Mouse (Mus musculus) splenic B cell, adult 2 months (primary cell): Measurements from ENCODE around the gene Wdr4.
"Not testable (repeated sequence)": the region's sequence is repeated elsewhere in the genome, so short reads cannot be mapped to it uniquely, and the experiment has no call there.

Experiments
- DNase-seq: peaks from one replicate; pipeline ENCODE4 v3.0.0-alpha.2; 2011; ENCODE audit warnings: low read depth, low spot score
- H3K27me3 ChIP-seq: 2 replicates; pipeline ENCODE4 v1.6.1; 2012; ENCODE audit warnings: mild to moderate bottlenecking, low read length, moderate library complexity, mixed read lengths; ENCODE audit not compliant: control insufficient read depth, poor library complexity, insufficient read depth, severe bottlenecking
- H3K36me3 ChIP-seq: 2 replicates; pipeline ENCODE4 v1.6.1; 2012; ENCODE audit warnings: mild to moderate bottlenecking, low read length, moderate library complexity, mixed read lengths; ENCODE audit not compliant: control insufficient read depth, poor library complexity, insufficient read depth, severe bottlenecking

Gene Wdr4

DNA sequence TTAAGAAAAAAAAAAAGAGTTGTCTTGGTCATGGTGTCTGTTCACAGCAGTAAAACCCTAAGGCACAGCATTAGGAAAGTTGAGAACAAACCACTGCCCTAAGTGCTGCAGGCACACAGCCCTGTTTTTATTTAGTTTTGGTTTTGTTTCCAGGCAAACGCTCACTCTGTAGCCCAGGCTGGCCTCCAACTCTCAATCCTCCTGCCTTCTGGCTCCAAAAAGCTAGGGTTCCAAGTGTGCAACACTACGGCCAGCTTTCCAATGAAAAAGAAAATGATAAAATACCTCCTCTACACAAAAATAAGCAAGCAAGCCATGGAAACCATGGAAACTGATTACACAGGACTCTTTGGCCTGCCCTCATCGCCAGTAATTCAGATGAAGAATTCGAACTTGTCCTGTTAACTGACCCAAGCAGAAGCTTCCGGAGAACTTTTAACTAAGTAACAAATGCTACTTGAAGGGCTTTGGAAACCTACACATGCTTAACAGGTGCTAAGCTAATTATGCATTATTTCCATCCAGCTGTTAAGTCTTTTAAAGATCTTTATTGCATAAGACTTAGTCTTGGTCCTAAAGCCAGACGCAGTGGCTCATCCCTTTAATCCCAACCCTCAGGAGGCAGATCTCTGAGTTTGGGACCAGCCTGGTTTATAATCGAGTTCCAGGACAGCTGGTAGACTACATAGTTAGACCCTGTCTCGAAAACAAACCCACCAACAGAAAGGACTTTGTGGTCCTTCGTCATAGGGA lies 26.8 kb upstream of the Wdr4 start:
- no peak for DNase-seq
- Histone ChIP-seq H3K36me3 (no peaks in the 10 kb centered on the region), H3K27me3 (no peaks in the 10 kb centered on the region)

DNA sequence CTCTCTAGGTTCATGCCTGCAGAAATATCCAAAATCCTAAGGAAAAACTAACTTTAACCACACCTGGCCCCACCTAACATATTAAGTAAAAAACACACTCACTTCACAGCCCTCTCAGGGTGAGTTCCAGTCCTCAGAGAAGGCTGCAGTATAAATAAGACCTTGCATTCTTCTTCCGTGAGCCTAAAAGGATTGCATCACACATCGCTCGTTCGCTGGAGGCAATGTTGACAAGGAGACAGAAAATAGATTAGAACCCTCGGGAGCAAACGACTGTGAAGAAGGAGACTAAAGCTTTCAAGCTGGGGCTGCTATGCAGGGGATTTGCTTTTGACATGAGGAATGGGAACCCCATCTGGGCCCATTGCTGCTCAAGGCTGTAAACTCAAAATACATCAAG lies 23.8 kb upstream of the Wdr4 start:
- H3K36me3 ChIP-seq, result no peaks in the 10 kb centered on the region
- DNase-seq, result no peak
- H3K27me3 ChIP-seq, result no peaks in the 10 kb centered on the region

DNA sequence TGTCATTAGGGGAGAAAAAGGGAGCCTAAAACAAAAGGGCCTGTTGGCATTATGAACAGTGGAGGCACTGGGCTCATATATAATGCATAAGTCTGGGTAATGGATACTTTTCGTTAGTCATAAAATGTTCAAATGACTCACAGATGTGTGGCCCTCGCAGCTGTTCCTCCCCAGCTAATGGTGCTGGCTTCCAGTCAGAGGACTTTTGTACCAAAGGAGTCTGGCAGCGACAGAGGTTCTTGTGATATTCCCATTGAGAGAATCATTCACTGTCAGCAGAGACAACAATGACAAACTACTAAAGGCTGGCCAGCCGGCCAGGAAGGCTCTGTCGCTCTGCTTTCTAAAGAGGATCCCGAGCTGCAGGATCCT lies 21.7 kb upstream of the Wdr4 start:
- no peak for DNase-seq
- H3K27me3 ChIP-seq, result no peaks in the 10 kb centered on the region
- H3K36me3 ChIP-seq, result no peaks in the 10 kb centered on the region

DNA sequence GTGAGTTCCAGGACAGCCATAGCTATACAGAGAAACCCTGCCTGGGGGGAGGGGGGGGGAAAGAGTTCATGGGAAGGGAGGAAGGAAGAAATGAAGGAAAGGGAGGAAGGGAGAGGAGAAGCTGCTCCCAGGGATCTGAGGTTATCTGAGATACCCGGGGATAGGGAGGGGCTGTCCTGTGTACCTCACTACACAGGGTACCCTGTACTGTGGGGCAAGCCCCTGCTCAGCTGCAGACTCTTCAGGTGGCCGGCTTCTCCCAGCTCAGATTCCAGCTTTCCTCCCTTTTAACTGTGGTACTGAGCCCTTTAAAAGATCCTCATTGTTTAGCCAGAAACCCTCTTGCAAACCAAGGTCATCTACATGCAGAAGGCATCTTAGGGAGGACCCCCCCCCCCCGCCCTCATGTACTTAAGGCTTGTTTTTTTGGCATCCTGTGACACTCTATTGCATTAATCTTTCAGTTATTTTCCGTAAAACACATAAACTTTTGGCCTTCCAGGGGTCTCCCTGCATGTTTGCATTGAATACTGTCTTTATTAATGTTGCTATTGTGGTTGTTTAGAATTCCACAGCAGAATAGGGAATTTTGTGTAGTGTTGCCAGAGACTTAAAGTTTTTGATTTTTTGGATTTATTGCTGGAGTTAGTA lies 21.2 kb upstream of the Wdr4 start:
- no peaks in the 10 kb centered on the region for H3K27me3 ChIP-seq
- H3K36me3 ChIP-seq, result no peaks in the 10 kb centered on the region
- DNase-seq, result no peak

DNA sequence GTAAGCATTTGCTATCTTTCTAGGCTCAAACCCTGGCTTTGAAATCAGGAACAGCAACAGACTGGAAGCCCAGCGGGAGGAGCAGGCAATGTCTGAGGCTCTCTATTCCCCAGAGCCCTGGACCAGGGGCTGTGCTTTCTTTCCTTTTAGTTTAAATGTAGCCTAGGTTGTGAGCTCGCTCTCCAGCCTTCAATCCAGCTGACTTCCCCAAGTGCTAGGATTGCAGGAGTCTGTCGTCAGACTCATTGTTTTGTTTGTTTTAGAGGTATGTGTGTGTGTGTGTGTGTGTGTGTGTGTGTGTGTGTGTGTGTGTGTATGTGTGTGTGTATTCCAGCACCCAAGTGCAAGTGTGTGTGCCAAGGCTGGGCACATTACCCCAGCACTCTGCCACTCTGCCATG lies 20.3 kb upstream of the Wdr4 start:
- DNase-seq, result no peak
- Histone ChIP-seq H3K27me3 (no peaks in the 10 kb centered on the region), H3K36me3 (no peaks in the 10 kb centered on the region)

GRCm38 (mm10) chr17:31535871-31536629 lies 16.3 kb upstream of the Wdr4 start:
- Histone ChIP-seq H3K36me3 (no peaks in the 10 kb centered on the region; the same call in 1 of the 2 replicates), H3K27me3 (no peaks in the 10 kb centered on the region)
- DNase-seq, result no peak

DNA sequence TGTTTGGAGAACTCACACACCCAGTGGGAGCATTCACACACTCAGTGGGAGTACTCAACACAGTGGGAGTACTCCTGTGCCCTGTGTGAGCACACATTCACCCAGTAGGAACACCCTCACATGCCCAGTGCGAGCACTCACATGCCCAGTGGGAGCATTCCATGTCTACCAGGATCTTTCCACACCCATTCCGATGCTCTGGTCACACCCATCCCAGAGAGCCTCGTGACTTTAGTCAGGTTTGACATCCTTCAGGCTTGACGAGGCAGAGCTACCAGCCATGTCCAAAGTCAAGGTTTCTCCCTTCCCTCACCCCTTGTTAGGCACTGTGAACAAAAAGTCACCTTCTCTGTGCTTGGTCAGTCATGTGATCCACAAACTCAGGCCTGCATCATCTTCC lies 15.6 kb upstream of the Wdr4 start:
- no peak for DNase-seq
- H3K27me3 ChIP-seq, result no peaks in the 10 kb centered on the region
- H3K36me3 ChIP-seq, result no peaks in the 10 kb centered on the region; the same call in 1 of the 2 replicates

DNA sequence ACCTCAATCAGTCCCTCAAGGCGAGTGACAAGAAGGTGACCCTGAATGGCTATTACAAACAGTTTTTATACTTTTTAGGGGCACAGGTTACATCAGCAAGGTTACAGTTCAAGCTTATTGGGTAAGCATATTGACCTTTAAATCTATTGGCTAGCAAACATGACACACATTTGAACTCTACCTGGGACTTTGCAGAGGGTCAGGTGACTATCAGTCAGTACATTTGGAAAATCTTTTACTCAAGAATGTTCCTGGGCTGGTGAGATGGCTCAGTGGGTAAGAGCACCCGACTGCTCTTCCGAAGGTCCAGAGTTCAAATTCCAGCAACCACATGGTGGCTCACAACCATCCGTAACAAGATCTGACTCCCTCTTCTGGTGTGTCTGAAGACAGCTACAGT lies 12.6 kb upstream of the Wdr4 start:
- not testable (repeated sequence) for H3K27me3 ChIP-seq, H3K36me3 ChIP-seq, DNase-seq

- no peak for DNase-seq
- no peaks in the 10 kb centered on the region for H3K27me3 ChIP-seq
- peaks cover 3% of the 10 kb centered on the region for H3K36me3 ChIP-seq
Observed at GRCm38 (mm10) chr17:31531441-31532158, 11.8 kb upstream of the Wdr4 start.

- Histone ChIP-seq H3K36me3 (peaks cover 5% of the 10 kb centered on the region), H3K27me3 (no peaks in the 10 kb centered on the region)
- peak; percentile 56 for DNase-seq
Observed at GRCm38 (mm10) chr17:31529314-31529713, 9.5 kb upstream of the Wdr4 start.

DNA sequence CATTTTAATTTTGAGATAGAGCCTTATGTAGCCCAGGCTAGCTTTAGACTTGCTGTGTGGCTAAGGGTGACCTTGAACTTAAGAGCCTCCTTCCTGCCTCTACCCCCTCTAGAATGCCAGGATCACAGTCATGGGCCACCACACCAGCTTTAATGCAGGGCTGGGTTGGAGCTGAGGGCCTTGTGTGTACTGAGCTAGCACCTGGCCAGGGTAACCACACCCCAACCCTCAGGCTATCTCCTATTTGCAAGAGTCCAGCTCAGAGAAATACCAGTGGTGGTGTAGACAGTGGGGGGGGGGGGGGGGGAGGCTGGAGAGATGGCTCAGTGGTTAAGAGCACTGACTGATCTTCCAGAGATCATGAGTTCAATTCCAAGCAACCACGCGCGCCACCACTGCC lies 6.0 kb upstream of the Wdr4 start:
- H3K27me3 ChIP-seq, result no peaks in the 10 kb centered on the region
- H3K36me3 ChIP-seq, result peaks cover 5% of the 10 kb centered on the region
- DNase-seq, result no peak

DNA sequence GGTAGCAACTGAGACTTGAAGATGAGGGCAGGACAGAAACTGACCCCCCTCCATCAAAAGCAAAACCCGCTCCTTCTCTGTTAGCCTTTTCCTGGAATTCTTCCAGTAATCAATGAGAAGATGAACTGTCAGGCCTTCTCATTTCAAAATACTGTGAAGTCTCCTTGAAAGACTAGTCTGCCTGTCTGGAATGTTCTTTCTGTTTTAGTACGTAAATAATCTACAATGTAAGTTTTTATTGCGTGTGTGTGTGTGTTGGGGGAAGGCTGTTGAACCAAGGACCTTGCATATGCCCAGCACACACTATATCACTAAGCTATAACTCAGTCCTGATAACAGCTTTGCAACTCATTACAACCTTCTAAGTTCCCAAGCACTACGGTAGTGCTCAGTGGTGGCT lies 5.3 kb upstream of the Wdr4 start:
- H3K36me3 ChIP-seq, result peaks cover 5% of the 10 kb centered on the region
- no peaks in the 10 kb centered on the region for H3K27me3 ChIP-seq
- no peak for DNase-seq

DNA sequence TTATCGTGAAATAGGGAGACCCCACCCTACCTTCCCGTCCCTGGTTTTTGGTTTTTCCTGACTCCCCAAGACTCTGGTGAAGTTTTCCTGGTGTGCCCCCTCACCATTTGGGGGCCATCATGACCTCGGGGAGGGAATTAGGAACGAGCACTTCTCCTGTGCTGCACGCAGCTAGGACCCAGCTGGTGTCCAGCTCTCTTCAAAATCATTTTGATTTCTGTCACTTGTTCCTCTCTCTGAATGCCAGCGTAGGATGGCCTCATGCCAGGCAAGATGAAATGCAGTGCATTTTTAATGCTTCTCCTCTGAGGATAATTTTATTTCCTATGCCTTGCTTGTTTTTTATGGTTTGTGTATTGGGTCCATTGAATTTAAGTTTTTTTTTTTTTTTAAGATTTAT lies 2.2 kb upstream of the Wdr4 start:
- DNase-seq, result no peak
- no peaks in the 10 kb centered on the region for H3K27me3 ChIP-seq
- peaks cover 2% of the 10 kb centered on the region; the same call in 1 of the 2 replicates for H3K36me3 ChIP-seq

DNA sequence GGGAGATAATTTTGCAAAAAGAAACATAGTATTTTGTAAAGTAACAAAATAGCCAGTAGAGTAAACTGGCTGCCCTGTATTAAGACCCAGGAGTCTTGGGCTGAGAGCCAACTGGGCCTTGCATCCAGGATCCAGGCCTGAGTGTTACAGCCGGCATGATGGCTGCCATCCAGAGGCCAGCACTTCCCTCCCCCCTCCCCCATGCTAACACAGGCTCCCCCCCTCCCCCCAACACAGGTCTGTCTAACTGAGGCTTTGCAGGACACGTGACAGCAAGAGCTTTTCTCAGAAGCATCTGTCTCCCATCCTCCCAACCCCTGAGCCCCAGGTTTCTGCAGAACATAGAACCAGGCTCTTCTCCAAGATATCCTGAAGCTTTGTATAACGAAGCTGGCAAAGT lies 1.1 kb upstream of the Wdr4 start:
- Histone ChIP-seq H3K36me3 (peaks cover 2% of the 10 kb centered on the region; the same call in 1 of the 2 replicates), H3K27me3 (no peaks in the 10 kb centered on the region)
- no peak for DNase-seq
